Mouse (Mus musculus) hindbrain, embryonic 15.5 days (tissue): ENCODE results near the gene Ina. TPM values are rescaled to one million over a fixed set of nuclear protein-coding genes. Genes with fewer than 3 reads are reported as not detected.

ENCODE experiments used
- ATAC-seq: fragments of 200-750 bp; cut with Nextera tagmentation; 2 replicates; pipeline ENCODE4 v1.8.0; 2017; ENCODE audit warnings: low read depth, moderate number of reproducible peaks, moderate TSS enrichment; ENCODE audit not compliant: low FRiP score
- H3K27ac ChIP-seq: fragments of 300-500 bp; sonication (generic); replicated peaks from 2 replicates; pipeline ENCODE4 v1.5.1; 2015; ENCODE audit warnings: mild to moderate bottlenecking, inconsistent platforms
- H3K27me3 ChIP-seq: fragments of 300-500 bp; sonication (generic); 2 replicates; pipeline ENCODE4 v1.6.1; 2015; ENCODE audit warnings: control low read depth, inconsistent platforms
- H3K36me3 ChIP-seq: fragments of 300-500 bp; sonication (generic); 2 replicates; pipeline ENCODE4 v1.6.1; 2015; ENCODE audit warnings: control low read depth, inconsistent platforms
- H3K4me1 ChIP-seq: fragments of 300-500 bp; sonication (generic); replicated peaks from 2 replicates; pipeline ENCODE4 v1.6.1; 2015; ENCODE audit warnings: control low read depth, inconsistent platforms
- H3K4me2 ChIP-seq: fragments of 300-500 bp; sonication (generic); 2 replicates; pipeline ENCODE4 v1.6.1; 2015; ENCODE audit warnings: moderate library complexity, mild to moderate bottlenecking, inconsistent platforms
- H3K4me3 ChIP-seq: fragments of 300-500 bp; sonication (generic); 2 replicates; pipeline ENCODE4 v1.5.1; 2015; ENCODE audit warnings: mild to moderate bottlenecking, inconsistent platforms
- H3K9ac ChIP-seq: fragments of 300-500 bp; sonication (generic); 2 replicates; pipeline ENCODE4 v1.6.1; 2015; ENCODE audit warnings: inconsistent platforms
- H3K9me3 ChIP-seq: fragments of 300-500 bp; sonication (generic); 2 replicates; pipeline ENCODE4 v1.6.1; 2016; ENCODE audit warnings: control low read depth, inconsistent platforms
- WGBS: fragments of 180-500 bp; shearing (Covaris S2); methylation state at CpG from one replicate; pipeline ENCODE4 v1.1.7; 2015; 5-methylcytosine and 5-hydroxymethylcytosine counted together
- polyA plus RNA-seq: library from polyadenylated mRNA; unstranded; fragments of >200 nt; fragmentation: Nextera tagmentation; extraction: Ambion mirVana; gene quantifications from 2 replicates; pipeline ENCODE4 v1.2.1, GENCODE M21; 2015

Ina gene
- polyA plus RNA-seq: 526 and 612 TPM in 2 replicates

DNA sequence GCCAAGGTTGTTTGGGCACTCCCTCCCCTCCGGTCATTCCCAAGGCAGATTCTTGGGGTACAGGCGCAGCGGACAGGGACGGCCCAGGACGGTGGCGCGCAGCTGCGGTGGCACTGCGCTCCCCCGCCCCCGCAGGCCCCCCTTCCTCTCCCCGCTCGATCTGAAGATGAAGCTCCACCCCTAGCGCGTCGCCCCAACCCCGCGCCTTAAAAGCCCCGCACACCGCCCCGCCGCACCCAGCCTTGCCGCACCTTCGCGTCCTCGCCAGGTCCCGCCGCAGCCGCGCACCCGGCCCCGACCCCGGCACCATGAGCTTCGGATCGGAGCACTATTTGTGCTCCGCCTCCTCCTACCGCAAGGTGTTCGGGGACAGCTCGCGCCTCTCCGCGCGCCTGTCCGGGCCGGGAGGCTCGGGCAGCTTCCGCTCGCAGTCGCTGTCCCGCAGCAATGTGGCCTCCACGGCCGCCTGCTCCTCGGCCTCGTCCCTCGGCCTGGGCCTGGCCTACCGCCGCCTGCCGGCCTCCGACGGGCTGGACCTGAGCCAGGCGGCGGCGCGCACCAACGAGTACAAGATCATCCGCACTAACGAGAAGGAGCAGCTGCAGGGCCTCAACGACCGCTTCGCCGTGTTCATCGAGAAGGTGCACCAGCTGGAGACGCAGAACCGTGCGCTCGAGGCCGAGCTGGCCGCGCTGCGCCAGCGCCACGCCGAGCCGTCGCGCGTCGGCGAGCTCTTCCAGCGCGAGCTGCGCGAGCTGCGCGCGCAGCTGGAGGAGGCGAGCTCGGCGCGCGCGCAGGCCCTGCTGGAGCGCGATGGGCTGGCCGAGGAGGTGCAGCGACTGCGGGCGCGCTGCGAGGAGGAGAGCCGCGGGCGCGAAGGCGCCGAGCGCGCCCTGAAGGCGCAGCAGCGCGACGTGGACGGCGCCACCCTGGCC, at the start of gene Ina, which contains the start of gene Nt5c2:
TSS of gene Ina (plus strand) at position 252 of the 935 bp plus-strand sequence.
TSS of gene Nt5c2 (minus strand) at position 707 of the 935 bp plus-strand sequence.
- Histone ChIP-seq H3K36me3 (no peaks in the 10 kb centered on the region), H3K4me3 (peak within 1 kb of the TSS; percentile 74), H3K4me2 (peak within 1 kb of the TSS; percentile 78), H3K27me3 (no peaks in the 10 kb centered on the region), H3K9ac (peak within 1 kb of the TSS; percentile 90), H3K27ac (peak within 1 kb of the TSS; percentile 97), H3K4me1 (peaks cover 22% of the 10 kb centered on the region), H3K9me3 (no peaks in the 10 kb centered on the region)
- WGBS: under 1% methylated on average over 99 of the region's 124 CpGs
- peak; percentile 92 for ATAC-seq

DNA sequence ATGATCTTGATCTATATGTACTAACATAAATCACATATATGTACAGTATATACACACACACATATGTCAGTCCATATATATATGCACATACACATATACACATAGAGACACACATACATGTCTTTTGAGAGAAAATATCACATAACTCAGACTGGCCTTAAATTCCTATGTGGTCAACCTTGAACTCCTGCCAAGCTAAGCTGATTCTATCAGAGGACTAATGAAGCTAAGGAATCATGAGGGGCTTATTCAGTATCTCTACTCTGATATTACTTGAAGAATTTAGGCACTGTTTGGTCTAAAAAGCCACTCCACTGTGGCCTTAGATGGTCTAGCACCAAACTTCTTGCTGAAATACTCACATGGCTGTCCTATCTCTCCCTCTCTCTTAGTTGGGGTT, 49.0 kb upstream of the Ina start:
- H3K9ac ChIP-seq: no peak overlapping the region
- no peak overlapping the region for H3K27ac ChIP-seq
- no peak overlapping the region for H3K4me3 ChIP-seq
- no peak for ATAC-seq
- H3K36me3 ChIP-seq: no peaks in the 10 kb centered on the region
- H3K4me1 ChIP-seq: peaks cover 17% of the 10 kb centered on the region
- no peaks in the 10 kb centered on the region for H3K27me3 ChIP-seq
- no peaks in the 10 kb centered on the region for H3K9me3 ChIP-seq
- H3K4me2 ChIP-seq: no peak overlapping the region

DNA sequence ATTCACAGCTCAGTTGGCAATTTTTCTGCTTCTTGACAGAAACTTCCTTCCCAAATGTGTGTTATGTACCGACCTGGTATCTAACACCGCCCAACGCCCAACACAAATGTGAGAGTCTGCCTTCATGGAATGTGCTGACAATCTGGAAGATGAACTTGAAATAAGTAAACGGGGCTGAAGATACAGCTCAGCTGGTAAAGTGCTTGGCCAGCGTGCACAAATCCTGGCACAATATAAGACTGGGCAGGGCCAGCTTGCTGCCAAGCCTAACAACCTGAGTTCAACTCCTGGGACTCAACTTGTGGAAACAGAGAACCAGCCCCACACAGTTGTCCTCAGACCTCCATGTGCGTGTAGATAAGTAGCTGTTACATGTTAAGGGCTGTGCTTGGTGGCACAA, 48.2 kb upstream of the Ina start:
- Histone ChIP-seq H3K27me3 (no peaks in the 10 kb centered on the region), H3K9ac (no peak overlapping the region), H3K4me2 (no peak overlapping the region), H3K27ac (no peak overlapping the region), H3K9me3 (no peaks in the 10 kb centered on the region), H3K4me3 (no peak overlapping the region), H3K36me3 (no peaks in the 10 kb centered on the region), H3K4me1 (peaks cover 18% of the 10 kb centered on the region)
- 96% methylated on average over 6 of the region's 6 CpGs for WGBS
- ATAC-seq: no peak

DNA sequence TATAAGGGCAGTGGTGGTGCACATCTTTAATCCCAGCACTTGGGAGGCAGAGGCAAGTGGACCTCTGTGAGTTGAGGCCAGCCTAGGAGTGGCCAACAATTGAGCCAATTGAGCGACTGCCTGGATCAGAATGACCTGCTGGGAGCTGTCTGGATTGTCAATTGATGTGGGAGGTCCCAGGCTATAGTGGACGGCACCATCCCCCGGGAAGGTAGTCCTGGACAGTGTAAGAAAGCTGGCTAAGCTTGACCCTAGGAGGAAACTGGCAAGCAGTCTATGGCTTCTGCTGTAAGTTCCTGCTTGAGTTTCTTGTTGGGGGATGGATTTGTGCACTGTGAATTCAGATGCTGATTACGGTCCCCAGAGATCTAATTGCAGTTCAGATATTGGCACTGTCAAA, 46.6 kb upstream of the Ina start:
- Histone ChIP-seq H3K4me2 (no peak overlapping the region), H3K9ac (no peak overlapping the region), H3K9me3 (no peaks in the 10 kb centered on the region), H3K27me3 (no peaks in the 10 kb centered on the region), H3K4me3 (no peak overlapping the region), H3K36me3 (no peaks in the 10 kb centered on the region), H3K4me1 (peaks cover 25% of the 10 kb centered on the region), H3K27ac (no peak overlapping the region)
- WGBS: 36% methylated on average over 4 of the region's 4 CpGs
- ATAC-seq: no peak

DNA sequence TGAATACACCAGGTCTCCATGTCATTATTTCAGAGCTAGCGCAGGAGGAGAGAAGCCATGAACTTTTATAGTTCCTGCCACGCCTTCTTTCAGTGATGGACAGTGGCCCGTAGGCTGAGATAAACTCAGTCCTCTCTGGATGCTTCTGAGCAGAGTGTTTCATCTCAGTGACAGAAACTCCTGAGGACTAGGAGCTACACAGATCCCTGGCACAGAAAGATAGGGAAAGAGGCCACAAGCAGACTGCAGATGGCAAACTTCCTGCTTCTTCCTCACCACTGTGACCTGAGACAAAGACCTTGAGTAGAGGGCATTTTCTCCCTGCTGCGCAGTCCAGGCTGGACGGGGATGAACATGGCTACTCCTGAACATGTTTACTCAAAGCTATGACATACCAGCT, 45.7 kb upstream of the Ina start:
- H3K27ac ChIP-seq: no peak overlapping the region
- no peak for ATAC-seq
- H3K27me3 ChIP-seq: no peaks in the 10 kb centered on the region
- no peak overlapping the region for H3K4me3 ChIP-seq
- no peak overlapping the region for H3K9ac ChIP-seq
- no peaks in the 10 kb centered on the region for H3K36me3 ChIP-seq
- no peak overlapping the region for H3K4me2 ChIP-seq
- WGBS: 87% methylated on average over 5 of the region's 5 CpGs
- peaks cover 22% of the 10 kb centered on the region for H3K4me1 ChIP-seq
- no peaks in the 10 kb centered on the region for H3K9me3 ChIP-seq

DNA sequence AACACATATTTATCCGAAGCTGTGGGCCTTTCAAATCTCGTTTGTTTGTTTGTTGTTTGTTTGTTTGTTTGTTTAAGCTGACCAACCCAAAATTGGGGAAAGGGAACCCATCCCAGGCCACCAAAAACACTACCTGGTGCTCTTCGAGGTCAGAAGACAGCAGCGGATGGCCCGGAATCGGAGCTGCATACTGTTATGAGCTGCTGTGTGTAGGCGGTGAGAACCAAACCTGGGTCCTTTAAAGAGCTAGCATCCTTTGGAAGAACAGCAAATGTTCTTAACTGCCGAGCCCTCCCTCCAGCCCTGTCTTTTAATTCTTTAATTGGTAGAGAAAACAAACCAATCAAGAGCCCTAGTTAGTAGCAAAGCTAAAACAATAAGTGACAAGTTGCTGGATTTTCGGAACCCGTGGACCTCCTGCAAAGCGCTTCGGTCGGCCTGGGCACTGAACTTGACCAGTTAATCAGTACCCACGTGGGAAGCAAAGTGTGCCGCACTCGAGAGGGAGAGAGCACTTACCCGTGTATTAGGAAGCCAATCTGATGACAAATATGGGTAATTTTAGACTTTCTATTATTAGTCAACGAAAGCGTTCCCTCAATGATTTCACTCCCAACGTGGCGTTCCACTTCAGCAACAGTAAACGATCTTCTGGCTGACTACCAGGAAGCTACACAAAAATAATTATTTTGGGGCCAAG, 45.1 kb upstream of the Ina start:
- Histone ChIP-seq H3K9ac (no peak overlapping the region), H3K27me3 (no peaks in the 10 kb centered on the region), H3K4me1 (peaks cover 22% of the 10 kb centered on the region), H3K27ac (no peak overlapping the region), H3K9me3 (no peaks in the 10 kb centered on the region), H3K4me3 (no peak overlapping the region), H3K4me2 (no peak overlapping the region), H3K36me3 (no peaks in the 10 kb centered on the region)
- ATAC-seq: no peak
- WGBS: 77% methylated on average over 22 of the region's 22 CpGs

DNA sequence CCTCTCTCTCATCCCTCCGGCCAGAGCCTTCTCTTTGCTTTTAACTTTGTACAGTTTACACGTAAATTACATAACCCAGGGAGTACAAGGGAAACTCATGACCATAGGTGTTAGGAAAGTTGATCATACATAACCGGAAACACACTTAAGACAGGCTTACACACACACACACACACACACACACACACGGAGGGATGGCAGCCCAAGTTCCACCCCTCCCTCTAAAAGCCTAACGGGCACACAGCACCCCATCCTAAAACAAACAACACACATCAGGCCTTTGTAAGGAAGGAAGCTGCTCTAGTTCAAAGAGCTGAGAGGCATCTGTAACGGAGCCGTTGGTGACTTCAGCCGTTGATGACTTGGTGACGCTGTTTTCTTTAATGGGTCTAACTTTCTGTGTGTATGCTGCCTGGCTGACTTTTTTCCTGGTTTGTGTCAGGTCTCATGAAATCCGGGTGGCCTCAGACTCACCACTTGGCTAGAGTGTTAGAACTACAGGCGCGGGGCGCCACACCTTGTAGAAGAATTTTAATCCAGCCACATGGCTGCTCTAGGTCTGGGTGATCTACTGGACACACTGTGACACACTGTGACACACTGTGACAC, 44.3 kb upstream of the Ina start:
- no peak for ATAC-seq
- WGBS: 63% methylated on average over 13 of the region's 13 CpGs
- H3K4me1 ChIP-seq: peaks cover 22% of the 10 kb centered on the region
- no peaks in the 10 kb centered on the region for H3K27me3 ChIP-seq
- no peaks in the 10 kb centered on the region for H3K9me3 ChIP-seq
- peak overlapping the region; percentile 78; the same call in 1 of the 2 replicates for H3K27ac ChIP-seq
- H3K4me3 ChIP-seq: no peak overlapping the region
- H3K36me3 ChIP-seq: no peaks in the 10 kb centered on the region
- no peak overlapping the region for H3K4me2 ChIP-seq
- no peak overlapping the region for H3K9ac ChIP-seq

DNA sequence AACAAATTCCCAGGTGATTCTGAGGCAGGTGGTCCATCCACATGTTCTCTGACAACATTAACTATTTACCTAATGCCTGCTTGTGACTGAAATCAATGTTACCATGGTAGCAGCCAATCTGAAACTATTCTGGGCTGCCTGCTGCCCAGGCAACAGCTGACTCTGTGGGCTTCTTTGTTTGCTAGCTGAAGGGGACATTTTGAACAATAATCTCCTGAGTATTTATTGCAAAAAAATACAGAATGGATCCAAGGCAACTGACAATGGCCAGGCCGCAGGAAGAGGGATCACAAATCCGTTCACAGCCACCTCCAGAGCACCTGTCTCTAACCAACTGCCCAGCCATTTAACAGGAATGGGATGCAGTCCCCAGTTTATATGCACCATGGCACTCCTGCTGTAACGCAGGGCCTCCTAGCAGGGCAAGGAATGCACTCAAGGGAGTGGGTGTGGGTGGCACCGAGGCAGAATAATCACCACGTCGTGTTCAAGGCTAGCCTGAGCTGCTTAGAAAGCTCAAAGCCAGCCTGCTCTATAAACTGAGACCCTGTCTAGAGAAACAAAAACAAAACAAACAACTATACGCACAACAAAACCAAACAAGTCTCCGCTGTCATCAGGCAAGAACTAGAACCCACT, 43.3 kb upstream of the Ina start:
- H3K9ac ChIP-seq: no peak overlapping the region
- H3K4me3 ChIP-seq: no peak overlapping the region
- H3K4me2 ChIP-seq: 0 out of 2 replicates have a peak overlapping the region, but pooled peaks have one; percentile 6
- peaks cover 22% of the 10 kb centered on the region for H3K4me1 ChIP-seq
- no peaks in the 10 kb centered on the region for H3K9me3 ChIP-seq
- no peaks in the 10 kb centered on the region for H3K27me3 ChIP-seq
- ATAC-seq: peak; percentile 70; the same call in 1 of the 2 replicates
- H3K36me3 ChIP-seq: no peaks in the 10 kb centered on the region
- WGBS: 23% methylated on average over 8 of the region's 8 CpGs
- peak overlapping the region; percentile 78 for H3K27ac ChIP-seq

DNA sequence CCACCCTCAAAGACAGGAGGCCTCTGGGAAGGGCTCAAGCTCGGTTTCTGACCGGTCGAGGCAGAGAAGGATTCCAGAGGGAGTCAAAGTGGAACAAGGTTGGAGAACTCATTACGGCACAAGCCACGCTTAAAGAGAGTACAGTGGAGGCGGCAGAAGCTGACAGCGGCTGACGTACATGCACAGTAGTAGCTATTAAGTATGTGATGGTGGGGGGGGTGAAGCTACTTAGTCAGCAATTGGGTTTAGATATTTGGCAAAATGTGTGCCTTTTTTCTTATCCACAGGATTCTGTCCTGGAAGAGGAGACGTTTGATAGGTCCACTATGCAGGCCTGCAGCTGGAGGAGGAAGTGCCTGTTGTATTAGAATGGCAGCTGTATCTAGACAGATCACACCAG, 42.8 kb upstream of the Ina start:
- Histone ChIP-seq H3K36me3 (no peaks in the 10 kb centered on the region), H3K4me1 (peaks cover 22% of the 10 kb centered on the region), H3K4me3 (no peak overlapping the region), H3K4me2 (0 out of 2 replicates have a peak overlapping the region, but pooled peaks have one; percentile 6), H3K9me3 (no peaks in the 10 kb centered on the region), H3K9ac (no peak overlapping the region), H3K27me3 (no peaks in the 10 kb centered on the region), H3K27ac (peak overlapping the region; percentile 78)
- peak; percentile 43 for ATAC-seq
- WGBS: 34% methylated on average over 9 of the region's 9 CpGs

DNA sequence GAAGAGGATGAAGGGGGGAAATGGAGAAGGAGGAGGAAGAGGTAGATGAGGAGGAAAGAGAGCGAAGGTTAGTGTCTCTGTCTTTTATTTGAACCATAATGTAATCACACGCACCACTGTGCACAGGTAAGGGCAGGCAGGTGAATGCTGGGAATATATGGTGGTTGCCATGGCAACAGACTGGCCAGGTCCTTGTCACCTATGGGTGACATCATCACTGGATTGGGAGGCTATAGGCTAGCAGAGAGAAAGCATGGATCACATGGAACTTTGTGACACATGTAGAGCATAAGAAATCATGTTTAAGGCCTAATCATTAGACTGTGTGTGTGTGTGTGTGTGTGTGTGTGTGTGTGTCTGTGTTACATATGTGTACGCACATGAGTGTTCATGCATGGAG, 42.3 kb upstream of the Ina start:
- Histone ChIP-seq H3K27me3 (no peaks in the 10 kb centered on the region), H3K4me3 (no peak overlapping the region), H3K4me1 (peaks cover 22% of the 10 kb centered on the region), H3K4me2 (no peak overlapping the region), H3K27ac (peak overlapping the region; percentile 78), H3K36me3 (no peaks in the 10 kb centered on the region), H3K9ac (no peak overlapping the region), H3K9me3 (no peaks in the 10 kb centered on the region)
- ATAC-seq: peak; percentile 43
- 84% methylated on average over 3 of the region's 3 CpGs for WGBS

DNA sequence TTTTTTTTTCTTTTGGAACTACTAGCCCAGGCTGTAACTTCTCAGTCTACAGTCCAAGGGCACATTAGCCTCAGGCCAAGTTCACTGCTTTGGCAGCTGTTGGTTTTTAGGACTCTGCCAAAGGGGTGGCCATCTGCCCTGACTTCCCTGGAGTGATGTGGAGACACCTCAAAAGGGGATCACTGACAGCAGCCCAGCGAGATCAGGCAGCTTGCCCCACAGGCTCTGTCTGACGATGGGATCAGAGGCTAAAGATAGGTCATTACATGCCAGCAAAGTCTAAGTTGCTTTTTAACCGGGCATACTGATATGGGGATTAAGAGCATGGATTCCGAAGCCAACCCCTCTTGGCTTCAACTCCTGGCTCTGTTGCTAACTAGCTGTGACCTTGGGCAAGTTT, 38.9 kb upstream of the Ina start:
- no peak overlapping the region for H3K27ac ChIP-seq
- H3K4me3 ChIP-seq: no peak overlapping the region
- H3K9me3 ChIP-seq: no peaks in the 10 kb centered on the region
- H3K27me3 ChIP-seq: no peaks in the 10 kb centered on the region
- no peak overlapping the region for H3K4me2 ChIP-seq
- H3K9ac ChIP-seq: no peak overlapping the region
- H3K36me3 ChIP-seq: no peaks in the 10 kb centered on the region
- peaks cover 20% of the 10 kb centered on the region for H3K4me1 ChIP-seq
- ATAC-seq: no peak
- 67% methylated on average over 4 of the region's 4 CpGs for WGBS
